Mouse (Mus musculus): ENCODE data around the gene Magoh. TPM values are rescaled to one million over a fixed set of nuclear protein-coding genes. Genes with fewer than 3 reads are reported as not detected.

Magoh gene
- polyA plus RNA-seq, 1 experiment from 2014 or later, result 216 TPM

- Histone ChIP-seq H3K4me1 (peaks cover 12% of the 10 kb centered on the region), H3K27me3 (no peaks in the 10 kb centered on the region), H3K9me3 (no peaks in the 10 kb centered on the region), H3K4me3 (no peak overlapping the region), H3K27ac (no peak overlapping the region), H3K36me3 (peaks cover 58% of the 10 kb centered on the region), H3K4me2 (replicated peaks) (no peak overlapping the region), H3K9ac (no peak overlapping the region)
- ATAC-seq (ENCODE audit: low FRiP score, low read depth), result no peak
- WGBS, result 79% methylated on average over 2 of the region's 2 CpGs
Measured at GRCm38 (mm10) chr4:107892663-107893062, 13.1 kb downstream of the Magoh start.

GRCm38 (mm10) chr4:107899211-107899927 lies 19.8 kb downstream of the Magoh start:
- H3K4me1 ChIP-seq, result no peaks in the 10 kb centered on the region
- peaks cover 73% of the 10 kb centered on the region for H3K36me3 ChIP-seq
- H3K4me2 ChIP-seq (replicated peaks), result no peak overlapping the region
- no peak overlapping the region for H3K9ac ChIP-seq
- H3K27me3 ChIP-seq, result no peaks in the 10 kb centered on the region
- H3K27ac ChIP-seq, result no peak overlapping the region
- ATAC-seq (ENCODE audit: low FRiP score, low read depth), result no peak
- no peaks in the 10 kb centered on the region for H3K9me3 ChIP-seq
- WGBS, result 89% methylated on average over 5 of the region's 5 CpGs
- no peak overlapping the region for H3K4me3 ChIP-seq

- ATAC-seq (ENCODE audit: low FRiP score, low read depth), result no peak
- Histone ChIP-seq H3K27ac (no peak overlapping the region), H3K9ac (no peak overlapping the region), H3K27me3 (no peaks in the 10 kb centered on the region), H3K9me3 (no peaks in the 10 kb centered on the region), H3K36me3 (peaks cover 74% of the 10 kb centered on the region), H3K4me2 (replicated peaks) (no peak overlapping the region), H3K4me1 (no peaks in the 10 kb centered on the region), H3K4me3 (no peak overlapping the region)
- WGBS, result 86% methylated on average over 3 of the region's 3 CpGs
Measured at GRCm38 (mm10) chr4:107900206-107900605, 20.7 kb downstream of the Magoh start.

- Histone ChIP-seq H3K27me3 (no peaks in the 10 kb centered on the region), H3K9me3 (no peaks in the 10 kb centered on the region), H3K27ac (no peak overlapping the region), H3K9ac (no peak overlapping the region), H3K4me1 (no peaks in the 10 kb centered on the region), H3K4me3 (no peak overlapping the region), H3K36me3 (peaks cover 69% of the 10 kb centered on the region), H3K4me2 (replicated peaks) (no peak overlapping the region)
- ATAC-seq (ENCODE audit: low FRiP score, low read depth), result no peak
- 92% methylated on average over 10 of the region's 10 CpGs for WGBS
Measured at GRCm38 (mm10) chr4:107904252-107904651, 24.7 kb downstream of the Magoh start.

DNA sequence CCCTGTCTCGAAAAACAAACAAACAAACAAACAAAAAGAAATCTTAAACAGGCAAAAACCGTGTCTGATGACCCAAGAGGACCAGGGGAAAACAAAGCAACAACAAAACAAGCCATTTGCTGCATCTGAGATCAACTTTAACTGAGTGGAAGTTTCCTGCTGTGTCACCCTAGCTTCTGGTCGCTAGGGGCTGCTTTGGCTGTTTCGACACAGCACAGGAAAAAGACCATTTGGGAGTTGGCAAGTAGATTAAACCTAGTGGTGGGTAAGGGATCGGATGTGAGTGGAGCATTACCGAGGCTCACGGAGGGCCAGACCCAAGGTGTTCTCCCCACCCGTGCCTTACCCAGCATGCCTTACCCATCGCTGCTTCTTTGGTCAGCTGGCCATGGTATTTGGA lies 27.0 kb downstream of the Magoh start:
- Histone ChIP-seq H3K27ac (no peak overlapping the region), H3K36me3 (peaks cover 76% of the 10 kb centered on the region), H3K4me1 (no peaks in the 10 kb centered on the region), H3K9me3 (no peaks in the 10 kb centered on the region), H3K27me3 (no peaks in the 10 kb centered on the region), H3K9ac (no peak overlapping the region), H3K4me3 (no peak overlapping the region), H3K4me2 (replicated peaks) (no peak overlapping the region)
- no peak for ATAC-seq (ENCODE audit: low FRiP score, low read depth)
- 83% methylated on average over 9 of the region's 9 CpGs for WGBS

GRCm38 (mm10) chr4:107910020-107910419 lies 30.5 kb downstream of the Magoh start:
- Histone ChIP-seq H3K4me3 (no peak overlapping the region), H3K9me3 (no peaks in the 10 kb centered on the region), H3K27me3 (no peaks in the 10 kb centered on the region), H3K9ac (no peak overlapping the region), H3K36me3 (peaks cover 72% of the 10 kb centered on the region), H3K4me2 (replicated peaks) (no peak overlapping the region), H3K4me1 (peaks cover 3% of the 10 kb centered on the region; the same call in 1 of the 2 replicates), H3K27ac (no peak overlapping the region)
- WGBS, result 89% methylated on average over 4 of the region's 4 CpGs
- ATAC-seq (ENCODE audit: low FRiP score, low read depth), result no peak

- no peak overlapping the region for H3K4me2 ChIP-seq (replicated peaks)
- H3K27me3 ChIP-seq, result no peaks in the 10 kb centered on the region
- H3K4me3 ChIP-seq, result no peak overlapping the region
- H3K27ac ChIP-seq, result no peak overlapping the region
- no peaks in the 10 kb centered on the region for H3K9me3 ChIP-seq
- H3K36me3 ChIP-seq, result peaks cover 7% of the 10 kb centered on the region; the same call in 1 of the 2 replicates
- ATAC-seq (ENCODE audit: low FRiP score, low read depth), result no peak
- WGBS, result 91% methylated on average over 2 of the region's 2 CpGs
- no peak overlapping the region for H3K9ac ChIP-seq
- H3K4me1 ChIP-seq, result peaks cover 21% of the 10 kb centered on the region
Measured at GRCm38 (mm10) chr4:107920336-107920735, 40.8 kb downstream of the Magoh start.

GRCm38 (mm10) chr4:107921152-107921695 lies 41.7 kb downstream of the Magoh start:
- Histone ChIP-seq H3K4me3 (no peak overlapping the region), H3K36me3 (peaks cover 7% of the 10 kb centered on the region; the same call in 1 of the 2 replicates), H3K9ac (no peak overlapping the region), H3K27me3 (no peaks in the 10 kb centered on the region), H3K4me2 (replicated peaks) (no peak overlapping the region), H3K4me1 (peaks cover 21% of the 10 kb centered on the region), H3K9me3 (no peaks in the 10 kb centered on the region), H3K27ac (no peak overlapping the region)
- WGBS, result 74% methylated on average over 8 of the region's 8 CpGs
- ATAC-seq (ENCODE audit: low FRiP score, low read depth), result no peak

GRCm38 (mm10) chr4:107921952-107922351 lies 42.4 kb downstream of the Magoh start:
- H3K36me3 ChIP-seq, result peaks cover 7% of the 10 kb centered on the region; the same call in 1 of the 2 replicates
- no peak overlapping the region for H3K27ac ChIP-seq
- H3K27me3 ChIP-seq, result no peaks in the 10 kb centered on the region
- no peak overlapping the region for H3K9ac ChIP-seq
- peak overlapping the region; percentile 76 for H3K4me2 ChIP-seq (replicated peaks)
- 74% methylated on average over 4 of the region's 4 CpGs for WGBS
- H3K4me3 ChIP-seq, result peak overlapping the region; percentile 80; the same call in 1 of the 2 replicates
- H3K9me3 ChIP-seq, result no peaks in the 10 kb centered on the region
- H3K4me1 ChIP-seq, result peaks cover 21% of the 10 kb centered on the region
- no peak for ATAC-seq (ENCODE audit: low FRiP score, low read depth)

DNA sequence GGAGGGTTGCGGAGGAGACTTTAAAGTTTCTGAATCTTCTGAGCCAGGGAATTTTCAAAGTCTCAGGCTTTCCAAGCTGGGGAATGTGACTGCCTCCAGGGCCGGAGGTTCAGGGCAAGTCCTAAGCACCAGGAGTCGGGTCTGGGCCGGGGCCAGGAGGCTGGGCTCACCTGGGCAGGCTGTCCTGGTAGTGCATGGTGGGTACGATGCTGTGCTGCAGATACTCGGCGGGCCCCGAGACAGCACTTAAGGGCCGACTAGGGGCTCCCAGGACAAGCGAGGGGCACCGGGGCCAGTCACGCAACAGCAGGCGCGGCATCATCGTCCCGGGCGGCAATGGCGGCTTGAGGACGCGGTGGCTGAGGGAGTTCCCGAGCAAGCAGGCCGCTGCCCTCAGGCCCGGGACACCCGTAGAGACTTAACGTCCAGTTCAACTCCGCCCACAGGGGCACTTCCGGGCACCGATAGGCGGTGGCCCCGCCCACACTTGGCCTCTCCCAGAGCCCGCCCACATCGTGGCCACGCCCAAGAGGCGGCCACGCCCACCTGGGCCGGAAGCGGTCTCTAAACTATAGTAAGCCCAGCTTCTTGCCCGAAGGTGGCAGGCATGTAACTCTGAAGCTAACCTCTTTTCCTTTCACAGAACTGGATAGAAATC lies 43.7 kb downstream of the Magoh start, which contains the start of gene Cpt2:
Gene Cpt2 (minus strand): TSS at position 466 of the 658 bp plus-strand sequence.
- Histone ChIP-seq H3K27me3 (no peaks in the 10 kb centered on the region), H3K9me3 (no peaks in the 10 kb centered on the region), H3K4me1 (peaks cover 21% of the 10 kb centered on the region), H3K36me3 (peaks cover 7% of the 10 kb centered on the region; the same call in 1 of the 2 replicates), H3K9ac (peak within 1 kb of the TSS; percentile 86), H3K4me2 (replicated peaks) (peak within 1 kb of the TSS; percentile 76), H3K4me3 (peak within 1 kb of the TSS; percentile 80), H3K27ac (peak within 1 kb of the TSS; percentile 79; the same call in 1 of the 2 replicates)
- WGBS, result under 1% methylated on average over 38 of the region's 38 CpGs
- peak; percentile 91 for ATAC-seq (ENCODE audit: low FRiP score, low read depth)

GRCm38 (mm10) chr4:107923803-107924194 lies 44.2 kb downstream of the Magoh start:
- Histone ChIP-seq H3K36me3 (peaks cover 6% of the 10 kb centered on the region; the same call in 1 of the 2 replicates), H3K9me3 (no peaks in the 10 kb centered on the region), H3K27me3 (no peaks in the 10 kb centered on the region), H3K4me2 (replicated peaks) (peak overlapping the region; percentile 76), H3K4me1 (peaks cover 21% of the 10 kb centered on the region), H3K4me3 (peak overlapping the region; percentile 80), H3K27ac (no peak overlapping the region), H3K9ac (peak overlapping the region; percentile 86)
- ATAC-seq (ENCODE audit: low FRiP score, low read depth), result peak; percentile 45
- WGBS, result 53% methylated on average over 7 of the region's 7 CpGs

GRCm38 (mm10) chr4:107928269-107928668 lies 48.7 kb downstream of the Magoh start:
- ATAC-seq (ENCODE audit: low FRiP score, low read depth), result no peak
- H3K36me3 ChIP-seq, result no peaks in the 10 kb centered on the region
- no peak overlapping the region for H3K27ac ChIP-seq
- no peak overlapping the region for H3K4me3 ChIP-seq
- H3K9ac ChIP-seq, result no peak overlapping the region
- WGBS, result 69% methylated on average over 2 of the region's 2 CpGs
- H3K4me1 ChIP-seq, result no peaks in the 10 kb centered on the region
- no peaks in the 10 kb centered on the region for H3K27me3 ChIP-seq
- no peak overlapping the region for H3K4me2 ChIP-seq (replicated peaks)
- H3K9me3 ChIP-seq, result no peaks in the 10 kb centered on the region

Data from limb, embryonic 13.5 days (tissue).